Mouse (Mus musculus): ENCODE data around the gene Csad.
"Not testable (repeated sequence)": the region's sequence is repeated elsewhere in the genome, so short reads cannot be mapped to it uniquely, and the experiment has no call there.

Gene Csad

GRCm38 (mm10) chr15:102235371-102236027, 31.0 kb upstream of the Csad start:
- in situ Hi-C loops (cut with MboI; ENCODE audit: low sequenced_read_pairs) = no loop called here

DNA sequence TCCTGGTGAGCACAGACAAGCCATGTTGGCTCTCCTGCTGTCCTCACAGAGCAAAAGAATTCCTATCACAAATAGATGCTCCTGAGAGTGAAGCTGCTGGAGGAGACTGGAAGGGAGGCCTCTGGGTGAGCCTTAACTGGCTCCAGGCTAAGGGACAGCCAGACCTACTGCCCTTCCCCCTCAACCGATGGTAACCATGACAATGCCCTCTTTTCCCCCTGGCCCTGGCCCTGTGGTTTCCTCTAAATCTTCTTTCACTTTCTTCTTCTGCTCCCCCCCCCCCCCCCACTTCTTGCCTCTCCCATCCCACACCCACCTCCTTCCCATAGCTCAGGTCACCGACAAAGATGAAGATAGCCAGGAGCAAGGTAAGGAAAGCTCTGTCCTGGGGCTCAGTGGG, 29.4 kb upstream of the Csad start:
- in situ Hi-C loops (cut with MboI; ENCODE audit: low sequenced_read_pairs) = no loop called here

DNA sequence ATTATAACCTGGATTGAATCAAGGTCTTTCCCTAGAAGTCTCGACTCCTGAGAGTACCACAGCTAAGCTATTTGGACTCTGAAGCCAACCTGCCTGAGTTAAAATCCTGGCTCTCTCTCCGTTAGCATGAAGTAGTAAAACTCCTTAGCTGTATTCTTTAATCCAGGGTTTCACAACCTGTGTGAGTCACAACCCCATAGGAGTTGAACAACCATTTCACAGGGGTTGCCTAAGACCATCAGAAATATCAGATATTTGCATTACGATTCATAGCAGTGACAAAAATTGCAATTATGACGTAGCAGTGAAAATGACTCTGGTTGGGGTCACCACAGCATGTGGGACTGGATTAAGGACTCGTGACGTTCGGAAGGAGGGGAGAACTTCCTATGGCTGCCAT, 28.2 kb upstream of the Csad start:
- in situ Hi-C loops (cut with MboI; ENCODE audit: low sequenced_read_pairs) = no loop called here

DNA sequence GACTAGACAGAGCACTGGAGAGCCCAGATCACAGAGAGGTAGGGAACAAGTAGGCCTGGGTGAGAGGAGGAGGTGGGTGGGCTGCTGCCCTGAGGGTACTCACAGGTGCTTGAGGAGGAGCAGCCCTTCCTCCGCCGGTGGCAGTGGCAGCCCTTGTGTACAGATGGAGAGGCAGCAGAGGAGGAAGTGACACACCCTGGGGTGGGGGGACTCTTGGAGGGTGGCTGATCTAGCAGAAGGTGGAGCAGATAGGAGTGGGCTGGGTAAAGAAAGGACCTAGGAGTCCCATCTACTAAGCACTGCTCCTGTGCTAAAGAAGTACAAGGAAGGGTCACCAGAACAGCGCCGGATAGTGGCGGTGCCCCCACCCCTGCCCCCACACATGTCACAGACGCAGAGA, 27.2 kb upstream of the Csad start, which contains the start of gene Itgb7:
Gene Itgb7, minus strand, starts transcription at position 197 of the 400 bp plus-strand sequence.
- in situ Hi-C loops (cut with MboI; ENCODE audit: low sequenced_read_pairs) = no loop called here

GRCm38 (mm10) chr15:102230408-102231321, 26.1 kb upstream of the Csad start:
- in situ Hi-C loops (cut with MboI; ENCODE audit: low sequenced_read_pairs) = no loop called here

- in situ Hi-C loops (cut with MboI; ENCODE audit: low sequenced_read_pairs) = not testable (repeated sequence)
Measured at GRCm38 (mm10) chr15:102225619-102226018, 21.1 kb upstream of the Csad start.

GRCm38 (mm10) chr15:102224992-102225617, 20.6 kb upstream of the Csad start:
- in situ Hi-C loops (cut with MboI; ENCODE audit: low sequenced_read_pairs) = no loop called here

DNA sequence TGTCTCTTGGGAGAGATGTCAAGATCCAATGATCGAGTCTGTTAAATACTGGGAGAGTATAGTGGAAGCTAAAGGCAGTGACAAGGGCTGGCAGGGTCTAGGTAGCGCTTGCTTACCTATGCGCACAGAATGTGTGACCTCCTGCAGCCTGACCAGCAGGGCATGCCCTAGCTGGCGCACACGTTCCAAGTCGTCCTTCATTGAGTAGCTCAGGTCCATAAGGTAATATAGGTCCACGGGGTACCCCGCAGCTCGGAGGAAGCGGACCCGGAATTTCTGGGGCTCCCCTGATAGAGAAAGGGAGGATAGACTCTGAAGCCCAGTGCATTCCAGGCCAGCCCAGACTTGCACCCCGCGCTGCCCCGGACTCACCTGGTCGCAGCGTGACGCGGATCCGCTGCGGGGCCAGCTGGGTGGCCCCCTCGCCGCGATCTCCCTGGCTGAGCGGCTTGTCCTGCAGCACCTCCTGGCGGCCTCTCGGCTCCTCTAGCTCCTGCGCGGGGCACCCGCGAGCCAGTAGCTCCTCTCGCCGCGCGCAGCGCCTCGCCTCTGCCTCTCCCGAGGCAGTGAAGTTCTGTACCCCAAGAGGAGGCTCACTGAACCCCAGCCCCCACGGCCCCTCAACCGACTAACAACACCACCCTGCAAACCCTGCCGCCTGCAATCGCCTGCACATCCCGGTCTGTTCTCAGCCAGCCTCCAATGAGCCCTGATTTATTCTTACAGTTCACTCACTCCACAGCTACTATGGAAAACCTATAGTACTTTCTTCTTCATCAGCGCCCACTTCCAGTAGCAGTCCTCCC, 19.9 kb upstream of the Csad start:
- in situ Hi-C loops (cut with MboI; ENCODE audit: low sequenced_read_pairs) = no loop called here

- in situ Hi-C loops (cut with MboI; ENCODE audit: low sequenced_read_pairs) = no loop called here
Measured at GRCm38 (mm10) chr15:102222386-102222785, 17.9 kb upstream of the Csad start.

DNA sequence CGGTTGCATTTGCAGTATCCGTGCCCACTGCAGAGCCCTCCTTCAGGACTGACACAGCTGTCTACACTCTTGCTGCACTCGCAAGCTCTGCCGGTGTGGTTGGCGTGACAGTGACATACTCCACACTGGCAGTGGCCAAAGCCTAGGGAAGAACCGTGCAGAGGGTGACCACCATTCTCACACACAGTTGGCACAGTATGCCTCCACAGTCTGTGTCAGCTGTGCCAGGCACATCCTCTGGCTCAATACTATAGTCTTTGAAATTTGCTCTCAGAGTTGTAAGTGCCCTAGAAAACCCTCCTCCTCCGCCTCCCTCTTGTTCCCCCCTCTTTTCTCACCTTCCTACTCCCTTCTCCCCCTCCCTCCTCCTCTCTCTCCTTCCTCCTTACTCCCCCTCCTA, 12.8 kb upstream of the Csad start:
- in situ Hi-C loops (cut with MboI; ENCODE audit: low sequenced_read_pairs) = no loop called here

- in situ Hi-C loops (cut with MboI; ENCODE audit: low sequenced_read_pairs) = no loop called here
Measured at GRCm38 (mm10) chr15:102216459-102217228, 12.1 kb upstream of the Csad start.

DNA sequence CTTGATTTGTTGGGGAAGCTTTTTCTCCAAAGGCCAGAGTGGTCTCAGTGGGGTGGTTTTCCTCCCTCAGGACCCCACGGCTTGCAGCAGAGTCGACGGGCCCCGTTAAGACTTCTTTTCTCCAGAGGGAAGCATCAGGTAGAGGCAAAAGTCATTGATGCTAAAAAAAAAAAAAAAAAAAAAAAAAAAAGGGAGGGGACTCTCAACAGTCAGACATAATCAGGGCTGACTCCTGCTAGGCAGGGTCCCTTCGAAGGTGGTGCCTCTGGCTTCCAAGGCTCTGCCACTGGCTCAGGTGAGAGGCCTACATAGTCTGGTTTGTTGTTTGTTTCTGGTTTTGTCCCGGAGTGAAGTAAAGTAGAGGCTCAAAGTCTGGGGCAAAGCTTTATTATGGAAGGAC, 11.1 kb upstream of the Csad start:
- in situ Hi-C loops (cut with MboI; ENCODE audit: low sequenced_read_pairs) = no loop called here

DNA sequence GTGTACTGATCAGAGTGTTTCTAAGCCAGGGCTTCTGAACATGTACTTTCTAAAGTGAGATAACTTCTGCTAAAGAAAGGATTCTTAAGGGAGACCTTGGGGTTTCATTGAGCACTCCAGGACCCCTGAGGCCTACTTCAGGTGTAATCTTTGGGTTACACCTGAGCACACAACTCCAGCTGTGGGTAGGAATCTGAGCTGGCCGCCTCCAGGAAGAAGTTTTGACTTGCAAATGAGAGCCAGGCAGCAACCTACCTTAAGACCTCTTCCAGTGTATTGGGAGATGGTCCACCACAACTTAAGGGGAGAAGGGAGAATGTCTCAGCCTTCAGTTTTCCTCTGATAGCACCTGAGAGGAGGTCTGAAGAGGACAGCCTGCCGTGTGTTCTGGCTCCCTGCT, 9.6 kb upstream of the Csad start:
- in situ Hi-C loops (cut with MboI; ENCODE audit: low sequenced_read_pairs) = no loop called here

DNA sequence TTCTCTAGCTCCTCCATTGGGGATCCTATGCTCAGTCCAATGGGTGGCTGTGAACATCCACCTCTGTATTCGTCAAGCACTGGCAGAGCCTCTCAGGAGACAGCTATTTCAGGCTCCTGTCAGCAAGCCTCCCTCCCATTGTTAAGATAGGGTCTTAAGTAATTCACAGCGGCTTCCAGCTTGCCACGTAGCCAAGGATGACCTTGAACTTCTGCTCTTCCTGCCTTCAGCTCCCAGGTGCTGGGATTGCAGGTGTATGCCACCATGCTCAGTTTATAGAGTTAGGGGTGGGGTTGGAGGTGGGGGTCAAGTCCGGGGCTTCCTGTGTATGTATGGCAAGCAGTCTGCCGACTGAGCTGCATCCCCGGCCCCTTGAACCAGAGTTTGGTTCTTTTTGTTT, 7.4 kb upstream of the Csad start:
- in situ Hi-C loops (cut with MboI; ENCODE audit: low sequenced_read_pairs) = no loop called here

DNA sequence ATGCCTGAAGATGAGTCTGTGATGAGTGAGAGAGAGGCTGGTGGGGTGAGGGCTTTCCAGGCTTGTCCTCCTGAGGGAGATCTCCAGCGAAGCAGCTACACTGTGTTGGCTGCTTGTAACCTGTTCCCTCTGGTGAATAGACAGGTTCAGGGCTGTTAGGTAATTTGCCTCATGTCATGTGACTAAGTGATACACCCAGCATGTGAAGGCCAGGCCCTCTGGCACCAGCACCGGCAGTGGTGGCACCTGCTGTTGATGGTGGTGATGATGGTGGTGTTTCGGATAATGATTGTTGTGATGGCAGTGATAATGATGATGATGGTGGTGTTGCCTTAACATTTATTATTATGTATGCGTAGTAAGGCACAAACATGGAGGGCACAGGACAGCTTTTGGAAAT, 6.3 kb upstream of the Csad start:
- in situ Hi-C loops (cut with MboI; ENCODE audit: low sequenced_read_pairs) = no loop called here

DNA sequence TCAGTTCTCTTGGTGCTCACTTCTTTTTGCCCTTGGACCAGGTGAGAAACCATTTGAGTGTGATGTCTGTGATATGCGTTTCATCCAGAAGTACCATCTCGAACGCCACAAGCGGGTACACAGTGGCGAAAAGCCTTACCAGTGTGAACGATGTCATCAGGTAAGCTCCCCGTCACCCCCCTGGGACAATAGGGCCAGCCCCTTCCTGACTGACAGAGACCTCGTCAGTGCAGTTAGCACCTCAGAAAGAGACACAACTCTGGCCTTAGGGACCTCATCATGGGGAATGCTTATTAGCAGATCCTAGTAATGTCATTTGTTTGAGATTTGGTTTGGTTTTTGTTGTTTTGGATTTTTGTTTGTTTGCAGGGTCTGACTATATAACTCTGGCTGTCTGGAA, 4.6 kb upstream of the Csad start:
- in situ Hi-C loops (cut with MboI; ENCODE audit: low sequenced_read_pairs) = no loop called here

- in situ Hi-C loops (cut with MboI; ENCODE audit: low sequenced_read_pairs) = no loop called here
Measured at GRCm38 (mm10) chr15:102208092-102208561, 3.6 kb upstream of the Csad start.

DNA sequence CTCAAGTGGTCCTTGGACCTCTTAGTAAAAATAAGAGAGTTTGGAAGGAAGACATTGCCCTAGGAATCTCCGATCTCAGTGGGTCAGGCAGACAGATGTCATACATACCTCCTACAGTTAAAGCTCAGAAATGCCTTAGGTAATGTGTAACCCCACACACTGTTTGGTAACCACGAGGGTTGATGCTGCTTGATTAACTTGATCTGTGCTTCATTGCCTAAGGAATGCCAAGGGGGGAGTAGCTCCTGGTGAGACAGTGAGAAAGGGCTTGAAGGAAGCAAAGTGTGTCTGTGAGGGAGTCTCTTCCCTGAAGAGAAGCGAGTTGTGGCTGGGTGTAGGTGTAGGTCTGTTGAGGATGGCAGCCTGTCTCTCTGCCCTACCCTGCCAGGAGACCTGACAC, 2.8 kb upstream of the Csad start:
- in situ Hi-C loops (cut with MboI; ENCODE audit: low sequenced_read_pairs) = no loop called here

DNA sequence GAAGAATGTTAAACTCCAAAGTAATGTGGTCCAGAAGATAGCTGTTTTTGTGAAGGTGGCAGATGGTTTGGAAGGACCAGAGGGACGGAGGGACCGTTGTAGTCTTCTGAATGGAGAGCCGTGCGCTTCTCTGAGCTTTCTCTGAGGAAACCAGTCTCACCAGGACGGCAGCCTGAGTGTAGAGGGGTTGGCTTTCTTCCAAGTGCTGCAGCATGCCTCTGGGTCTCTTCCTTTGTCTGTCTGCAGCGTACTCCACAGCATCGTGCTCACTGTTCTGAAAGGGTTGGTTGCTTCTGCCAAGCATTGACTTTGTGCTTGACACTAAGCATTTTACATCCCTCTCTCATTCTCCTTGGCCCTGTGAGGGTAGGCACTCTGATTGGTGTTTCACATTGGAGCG, 1.3 kb upstream of the Csad start:
- in situ Hi-C loops (cut with MboI; ENCODE audit: low sequenced_read_pairs) = no loop called here

- in situ Hi-C loops (cut with MboI; ENCODE audit: low sequenced_read_pairs) = no loop called here
Measured at GRCm38 (mm10) chr15:102203835-102204381, 616 bp downstream of the Csad start.
